Mouse (Mus musculus) left cerebral cortex, postnatal 36 days (tissue): ENCODE measurements around the gene Btbd7. TPM values are rescaled to one million over a fixed set of nuclear protein-coding genes. Genes with fewer than 3 reads are reported as not detected.

Experiments used
- DNase-seq, 2 experiments: peaks; one replicate each; pipeline ENCODE4 v3.0.0; 2021 to 2022; ENCODE audit warnings: low spot score in 2 of 2, mixed read lengths in 1 of 2
- intact Hi-C: fragments of 180-260 bp; cut with DNase I; formaldehyde crosslinking; loops from one replicate; pipeline ENCODE4 v1.15.1; 2025
- total RNA-seq, 2 experiments: library from RNA; stranded (reverse); gene quantifications; 2 replicates each; pipeline ENCODE4 v1.2.3; 2021

Btbd7 gene
- total RNA-seq, 2 experiments from 2014 or later: 15.1 to 21.3 TPM

GRCm38 (mm10) chr12:102743036-102743588 is 135.2 kb downstream of the Btbd7 start:
- intact Hi-C loops: no loop called here

GRCm38 (mm10) chr12:102742056-102742455 is 136.2 kb downstream of the Btbd7 start:
- intact Hi-C loops: no loop called here
- no peak for DNase-seq

More at GRCm38 (mm10) chr12:102743036-102743588, 135.2 kb downstream of the Btbd7 start:
- no peak for DNase-seq

GRCm38 (mm10) chr12:102740285-102740684 is 138.0 kb downstream of the Btbd7 start:
- DNase-seq: no peak
- intact Hi-C loops: no loop called here

GRCm38 (mm10) chr12:102739096-102739495 is 139.2 kb downstream of the Btbd7 start:
- intact Hi-C loops: no loop called here
- no peak for DNase-seq

- DNase-seq: no peak
Observed at GRCm38 (mm10) chr12:102733381-102733780, 144.9 kb downstream of the Btbd7 start.

GRCm38 (mm10) chr12:102730798-102731619 is 147.3 kb downstream of the Btbd7 start:
- intact Hi-C loops: no loop called here
- DNase-seq: no peak

More at GRCm38 (mm10) chr12:102733381-102733780, 144.9 kb downstream of the Btbd7 start:
- intact Hi-C loops: no loop called here

Other genes starting within 250 kb of the Btbd7 start
- gene Itpk1, start 173.5 kb downstream of the Btbd7 start, total RNA-seq: 10 to 100 TPM; 57.6 to 66.4 TPM
- gene Moap1, start 134.8 kb downstream of the Btbd7 start, total RNA-seq: 10 to 100 TPM; 28.9 to 30.6 TPM
- 1 to 10 TPM; 5.4 TPM for gene Tmem251, start 134.7 kb downstream of the Btbd7 start, total RNA-seq
- gene Gm28051, start 120.7 kb downstream of the Btbd7 start, total RNA-seq: not detected
- gene Gon7, start 120.7 kb downstream of the Btbd7 start, total RNA-seq: 10 to 100 TPM; 12.7 to 14.5 TPM
- gene Ubr7, start 120.5 kb downstream of the Btbd7 start, total RNA-seq: 10 to 100 TPM; 33.7 to 34.0 TPM
- gene Gm20604, start 119.8 kb downstream of the Btbd7 start, total RNA-seq: 10 to 100 TPM; 17.4 to 20.6 TPM
- gene Cox8c, start 20.8 kb upstream of the Btbd7 start, total RNA-seq: not detected
- 10 to 100 TPM; 42.9 to 64.5 TPM for gene Unc79, start 70.4 kb upstream of the Btbd7 start, total RNA-seq